Mouse (Mus musculus): ENCODE results near the gene Cemip2. TPM values are rescaled to one million over a fixed set of nuclear protein-coding genes. Genes with fewer than 3 reads are reported as not detected.
A peak's percentile ranks its signal among the peaks of the same experiment; 100 is the strongest.

Gene Cemip2
- 1.1 and 3.8 TPM in 2 replicates for total RNA-seq (2014; fragmentation: Nextera tagmentation)
- total RNA-seq (2017) = 3.3 and 4.6 TPM in 2 replicates

GRCm38 (mm10) chr19:21778147-21778917 is at the start of gene Cemip2:
Gene Cemip2, plus strand, starts transcription at chr19:21778342.
- ATAC-seq (replicated peaks; ENCODE audit: low FRiP score, low TSS enrichment, poor library complexity, severe bottlenecking) = peak; percentile 94

DNA sequence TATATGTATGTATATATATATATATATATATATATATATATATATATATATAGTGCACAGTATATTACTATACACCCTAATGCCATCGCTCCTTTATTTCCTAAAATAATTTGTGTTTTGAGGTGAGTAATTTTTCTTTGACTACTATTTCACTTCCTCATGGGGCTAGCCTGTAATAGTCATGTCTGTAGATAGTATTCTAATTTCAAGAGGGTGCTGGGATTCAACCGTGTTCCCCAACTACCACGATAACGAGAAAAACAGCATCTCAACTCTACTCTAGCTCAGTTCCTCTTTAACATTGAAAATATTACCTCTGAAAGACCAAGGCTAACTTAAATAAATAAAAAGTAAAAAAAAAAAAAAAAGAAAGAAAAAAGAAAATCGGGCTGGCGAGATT is 49.8 kb upstream of the Cemip2 start:
- ATAC-seq (replicated peaks; ENCODE audit: low FRiP score, low TSS enrichment, poor library complexity, severe bottlenecking) = no peak

DNA sequence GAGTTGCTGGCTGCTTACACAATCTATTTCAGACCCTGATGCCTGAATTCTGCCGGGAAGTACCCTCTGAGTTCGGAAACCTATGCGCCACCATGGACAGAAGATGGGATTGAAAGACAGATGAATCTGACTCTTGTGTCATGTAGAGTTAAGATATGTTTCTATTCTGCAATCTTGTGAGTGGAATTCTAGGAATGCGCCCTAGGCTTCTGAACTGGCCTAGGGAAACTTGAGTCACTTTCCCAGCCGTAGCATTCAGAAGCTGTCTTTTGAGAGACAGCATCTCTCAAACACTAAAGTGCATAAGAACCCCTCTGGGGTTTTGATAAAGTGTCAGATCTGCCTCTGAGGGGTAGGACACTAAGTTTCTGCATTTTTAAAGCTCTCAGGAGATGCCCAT is 46.3 kb upstream of the Cemip2 start:
- ATAC-seq (replicated peaks; ENCODE audit: low FRiP score, low TSS enrichment, poor library complexity, severe bottlenecking) = no peak

GRCm38 (mm10) chr19:21733176-21733575 is 45.0 kb upstream of the Cemip2 start:
- no peak for ATAC-seq (replicated peaks; ENCODE audit: low FRiP score, low TSS enrichment, poor library complexity, severe bottlenecking)

DNA sequence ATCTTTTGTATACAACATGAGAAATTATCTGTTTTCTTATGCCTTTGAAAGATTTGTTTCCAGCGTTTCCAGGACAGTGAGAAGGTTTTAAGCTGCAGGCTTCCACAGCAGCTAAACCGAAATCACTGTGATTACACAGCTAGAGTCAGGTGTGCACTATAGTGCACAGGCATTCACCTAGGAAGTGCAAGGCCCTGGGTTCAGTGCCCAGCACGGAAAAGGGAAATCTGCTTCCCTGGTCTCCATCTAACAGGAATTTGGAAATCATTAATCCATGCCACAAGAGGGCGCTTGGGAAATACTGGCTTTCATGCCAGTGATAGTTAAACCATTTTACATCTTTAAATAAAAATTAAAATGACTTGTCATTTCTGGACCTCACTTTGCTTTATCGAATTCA is 44.0 kb upstream of the Cemip2 start:
- ATAC-seq (replicated peaks; ENCODE audit: low FRiP score, low TSS enrichment, poor library complexity, severe bottlenecking) = no peak

- ATAC-seq (replicated peaks; ENCODE audit: low FRiP score, low TSS enrichment, poor library complexity, severe bottlenecking) = peak; percentile 91
Measured at GRCm38 (mm10) chr19:21737446-21737845, 40.7 kb upstream of the Cemip2 start.

DNA sequence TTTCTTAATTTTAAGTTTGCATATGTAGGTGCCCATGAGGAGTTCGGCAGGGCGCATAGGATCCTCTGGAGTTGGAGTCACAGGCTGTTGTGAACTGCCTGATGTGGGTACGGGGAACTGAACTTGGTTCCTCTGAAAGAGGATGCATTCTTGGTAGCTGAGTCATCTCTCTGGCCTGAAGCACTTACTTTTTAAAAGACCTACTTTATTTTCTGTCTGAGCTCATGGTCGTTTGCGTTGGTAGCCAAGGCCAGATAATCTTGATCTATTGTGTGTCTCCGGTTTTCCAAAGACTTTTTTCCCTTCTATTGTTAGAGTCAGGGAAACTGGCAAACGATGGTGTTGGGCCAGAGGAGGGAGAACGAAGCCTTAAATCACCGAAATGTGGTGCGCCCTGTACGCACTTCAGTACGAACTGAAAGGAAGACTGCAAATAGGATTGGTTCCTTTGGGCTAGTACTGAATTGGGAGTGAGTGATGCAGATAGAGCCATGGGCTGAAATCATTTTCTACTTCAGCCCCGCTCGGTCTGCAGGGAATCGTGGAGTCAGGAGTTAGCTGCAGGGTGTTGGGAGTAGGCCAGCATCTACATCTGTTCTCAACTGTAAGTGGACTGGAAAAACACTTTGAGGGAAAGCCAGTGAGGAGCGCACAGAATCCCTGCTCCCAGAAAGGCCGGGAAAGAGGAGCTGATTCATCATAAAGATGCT is 40.1 kb upstream of the Cemip2 start:
- ATAC-seq (replicated peaks; ENCODE audit: low FRiP score, low TSS enrichment, poor library complexity, severe bottlenecking) = 0 out of 2 replicates have a peak, but pooled peaks have one; percentile 42

DNA sequence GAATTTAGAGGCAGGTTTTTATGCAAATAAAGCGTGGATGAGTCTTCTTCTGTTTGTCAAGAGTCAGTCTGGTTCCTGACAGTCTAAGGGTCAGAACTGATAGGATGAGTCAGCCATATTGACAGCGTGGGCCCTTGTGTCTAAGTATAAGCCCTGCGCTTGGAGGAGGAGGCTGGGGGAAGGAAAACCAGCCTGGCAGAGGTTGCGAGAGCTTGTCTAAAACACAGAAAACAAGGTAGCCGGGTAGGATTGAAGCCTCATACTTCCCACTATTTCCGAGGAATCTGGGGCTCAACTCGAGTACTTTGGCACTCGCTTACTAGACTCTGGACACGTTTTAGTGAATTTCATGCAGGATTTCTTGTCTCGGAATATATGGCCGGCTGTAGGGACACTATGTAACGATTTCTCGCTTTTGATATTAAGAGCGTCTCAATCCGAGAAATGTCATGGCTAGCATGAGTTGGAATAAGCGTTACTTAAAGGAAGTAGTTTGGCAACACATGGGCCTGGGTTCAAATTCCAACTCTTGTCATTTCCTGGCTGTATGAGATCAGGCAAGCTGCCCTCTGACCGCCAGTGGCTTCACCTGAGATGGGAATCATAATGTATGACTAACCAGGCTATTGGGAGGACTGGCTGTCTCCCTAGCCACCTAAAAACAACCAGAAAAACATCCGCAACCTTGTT is 39.4 kb upstream of the Cemip2 start:
- no peak for ATAC-seq (replicated peaks; ENCODE audit: low FRiP score, low TSS enrichment, poor library complexity, severe bottlenecking)

GRCm38 (mm10) chr19:21742138-21742537 is 36.0 kb upstream of the Cemip2 start:
- no peak for ATAC-seq (replicated peaks; ENCODE audit: low FRiP score, low TSS enrichment, poor library complexity, severe bottlenecking)

- no peak for ATAC-seq (replicated peaks; ENCODE audit: low FRiP score, low TSS enrichment, poor library complexity, severe bottlenecking)
Measured at GRCm38 (mm10) chr19:21745586-21745985, 32.6 kb upstream of the Cemip2 start.

GRCm38 (mm10) chr19:21747356-21747755 is 30.8 kb upstream of the Cemip2 start:
- ATAC-seq (replicated peaks; ENCODE audit: low FRiP score, low TSS enrichment, poor library complexity, severe bottlenecking) = peak; percentile 65

DNA sequence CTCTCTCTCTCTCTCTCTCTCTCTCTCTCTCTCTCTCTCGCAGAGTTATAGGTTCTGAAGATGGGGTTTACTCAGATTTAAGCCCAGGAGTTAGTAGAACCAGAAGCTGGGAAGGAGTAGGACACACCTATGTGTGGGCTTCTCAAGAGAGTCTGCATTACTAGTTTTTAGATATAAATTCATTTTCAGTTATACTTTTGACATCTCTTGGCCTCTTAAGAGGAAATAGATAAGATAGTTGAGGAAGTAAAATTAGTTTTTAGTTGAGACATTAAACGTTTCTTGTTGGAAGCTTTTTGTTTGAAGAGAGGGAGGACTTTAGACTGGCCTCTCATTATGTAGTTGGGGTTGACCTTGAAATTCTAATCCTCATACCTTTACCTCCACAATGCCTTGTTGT is 28.0 kb upstream of the Cemip2 start:
- no peak for ATAC-seq (replicated peaks; ENCODE audit: low FRiP score, low TSS enrichment, poor library complexity, severe bottlenecking)

- ATAC-seq (replicated peaks; ENCODE audit: low FRiP score, low TSS enrichment, poor library complexity, severe bottlenecking) = no peak
Measured at GRCm38 (mm10) chr19:21761676-21762075, 16.5 kb upstream of the Cemip2 start.

- ATAC-seq (replicated peaks; ENCODE audit: low FRiP score, low TSS enrichment, poor library complexity, severe bottlenecking) = peak; percentile 57
Measured at GRCm38 (mm10) chr19:21764013-21764412, 14.1 kb upstream of the Cemip2 start.

DNA sequence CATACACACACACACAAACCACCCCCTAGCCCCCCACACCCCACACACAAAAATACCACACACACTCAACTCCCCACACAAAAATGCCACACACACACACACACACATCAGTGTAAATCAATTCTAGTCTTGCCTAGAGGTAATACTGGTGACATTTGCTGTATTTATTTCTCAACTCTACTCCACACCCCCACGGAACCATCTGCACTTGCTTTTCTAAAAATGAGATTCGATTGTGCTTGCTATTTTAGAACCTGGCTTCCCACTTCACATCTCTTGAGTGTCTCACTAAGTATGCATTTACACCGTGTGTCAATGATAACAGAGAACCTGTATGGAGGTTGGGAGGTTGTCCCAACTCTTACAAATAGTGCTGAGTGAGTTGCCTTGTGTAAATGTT is 13.4 kb upstream of the Cemip2 start:
- no peak for ATAC-seq (replicated peaks; ENCODE audit: low FRiP score, low TSS enrichment, poor library complexity, severe bottlenecking)

DNA sequence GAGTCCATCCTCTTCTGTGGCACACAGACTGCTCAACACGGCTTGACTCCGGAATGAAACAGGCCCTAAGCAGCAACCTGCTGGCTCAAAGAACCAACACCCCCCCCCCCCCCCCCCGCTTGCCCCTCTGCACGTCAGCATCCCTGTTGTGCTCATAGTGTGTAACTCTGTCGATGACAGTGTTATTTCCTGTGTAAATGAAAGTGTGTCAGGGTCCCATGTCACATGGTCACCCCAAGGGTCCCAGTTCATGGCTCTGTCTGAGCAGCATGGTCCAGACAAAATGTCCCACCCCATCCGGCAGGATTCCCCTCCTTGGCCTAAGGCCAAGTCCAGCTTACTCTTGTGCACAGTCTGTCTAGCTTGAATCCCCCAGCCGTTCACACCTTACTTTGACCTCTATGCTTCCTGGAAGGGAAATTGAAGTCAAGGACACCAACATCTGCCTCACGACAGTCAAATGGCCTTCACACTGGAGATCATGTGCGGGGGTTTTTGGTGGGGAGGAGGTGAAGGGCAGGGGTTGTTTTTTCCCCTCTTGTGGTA is 10.6 kb upstream of the Cemip2 start:
- no peak for ATAC-seq (replicated peaks; ENCODE audit: low FRiP score, low TSS enrichment, poor library complexity, severe bottlenecking)

GRCm38 (mm10) chr19:21769796-21770195 is 8.3 kb upstream of the Cemip2 start:
- no peak for ATAC-seq (replicated peaks; ENCODE audit: low FRiP score, low TSS enrichment, poor library complexity, severe bottlenecking)

- ATAC-seq (replicated peaks; ENCODE audit: low FRiP score, low TSS enrichment, poor library complexity, severe bottlenecking) = no peak
Measured at GRCm38 (mm10) chr19:21771586-21771985, 6.6 kb upstream of the Cemip2 start.

DNA sequence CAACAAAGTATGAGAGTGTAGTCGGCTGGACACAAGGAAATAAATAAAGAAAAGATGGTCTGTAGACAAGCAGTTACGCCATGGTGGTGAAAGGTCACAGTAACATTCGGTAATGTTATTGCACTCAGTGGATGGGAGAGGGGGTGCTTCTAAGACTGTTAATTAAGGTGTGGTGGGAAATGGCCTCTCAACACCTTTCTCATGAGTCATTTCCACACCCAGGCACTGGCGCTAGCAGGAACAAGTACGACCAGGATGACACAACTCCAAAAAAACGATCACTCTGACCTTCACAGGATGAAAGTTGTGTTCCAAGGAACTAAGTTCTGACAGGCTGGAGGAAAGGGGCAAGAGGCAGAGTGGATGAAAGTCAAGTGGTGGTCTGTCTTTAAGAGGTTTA is 4.5 kb upstream of the Cemip2 start:
- no peak for ATAC-seq (replicated peaks; ENCODE audit: low FRiP score, low TSS enrichment, poor library complexity, severe bottlenecking)

- ATAC-seq (replicated peaks; ENCODE audit: low FRiP score, low TSS enrichment, poor library complexity, severe bottlenecking) = no peak
Measured at GRCm38 (mm10) chr19:21775629-21776028, 2.5 kb upstream of the Cemip2 start.

Measured in megakaryocyte-erythroid progenitor cell, adult 5-6 weeks (primary cell).